Mouse (Mus musculus) E14TG2a.4 (cell line): ENCODE results near the gene Pde4c.
A peak's percentile ranks its signal among the peaks of the same experiment; 100 is the strongest.

Source experiments
- H3K27me3 ChIP-seq: 2 replicates; pipeline ENCODE4 v1.6.1; 2014; ENCODE audit warnings: low read length, control low read depth; ENCODE audit not compliant: insufficient read depth
- H3K36me3 ChIP-seq: 2 replicates; pipeline ENCODE4 v1.6.1; 2014; ENCODE audit warnings: low read length, control low read depth; ENCODE audit not compliant: insufficient read depth
- H3K4me1 ChIP-seq: replicated peaks from 2 replicates; pipeline ENCODE4 v1.6.1; 2014; ENCODE audit warnings: low read depth, low read length, control low read depth
- H3K4me3 ChIP-seq: replicated peaks from 2 replicates; pipeline ENCODE4 v1.5.1; 2014; ENCODE audit warnings: mild to moderate bottlenecking, low read length
- H3K9me3 ChIP-seq: 2 replicates; pipeline ENCODE4 v1.6.1; 2014; ENCODE audit warnings: low read length, control low read depth
- CTCF ChIP-seq: conservative IDR thresholded peaks from 2 replicates; pipeline ENCODE4 v1.5.1; 2014; ENCODE audit warnings: low read length
- NANOG ChIP-seq: IDR thresholded peaks from 2 replicates; pipeline ENCODE4 v1.6.1; 2014; ENCODE audit warnings: borderline replicate concordance, low read length, mixed read lengths
- POU5F1 ChIP-seq: IDR thresholded peaks from 2 replicates; pipeline ENCODE4 v1.6.1; 2014; ENCODE audit warnings: low read length, borderline replicate concordance

Pde4c gene

DNA sequence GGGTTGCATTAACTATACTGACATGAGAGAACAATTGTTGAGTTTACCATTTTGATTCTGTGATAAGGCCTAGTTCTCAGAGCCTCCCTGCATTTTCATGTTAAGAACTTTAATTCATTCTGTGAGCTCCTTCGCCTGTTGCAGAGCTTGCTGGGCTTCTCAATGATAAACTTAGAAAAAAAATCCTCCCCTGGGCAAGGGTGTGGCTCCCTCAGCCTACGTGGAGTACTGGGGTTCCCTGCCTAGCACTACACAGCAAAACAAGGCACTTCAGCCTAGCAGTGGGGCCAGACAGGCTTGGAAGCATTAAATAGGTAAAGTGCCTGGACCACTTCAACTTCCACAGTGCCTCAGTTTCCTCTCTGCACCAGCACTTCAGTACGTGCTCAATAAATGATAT is 42.1 kb upstream of the Pde4c start:
- Histone ChIP-seq H3K9me3 (no peaks in the 10 kb centered on the region), H3K27me3 (no peaks in the 10 kb centered on the region), H3K4me1 (peaks cover 84% of the 10 kb centered on the region), H3K4me3 (no peak overlapping the region), H3K36me3 (peaks cover 45% of the 10 kb centered on the region)
- TF ChIP-seq CTCF = no peak
- no peak for TF ChIP-seq NANOG
- TF ChIP-seq POU5F1 = no peak

DNA sequence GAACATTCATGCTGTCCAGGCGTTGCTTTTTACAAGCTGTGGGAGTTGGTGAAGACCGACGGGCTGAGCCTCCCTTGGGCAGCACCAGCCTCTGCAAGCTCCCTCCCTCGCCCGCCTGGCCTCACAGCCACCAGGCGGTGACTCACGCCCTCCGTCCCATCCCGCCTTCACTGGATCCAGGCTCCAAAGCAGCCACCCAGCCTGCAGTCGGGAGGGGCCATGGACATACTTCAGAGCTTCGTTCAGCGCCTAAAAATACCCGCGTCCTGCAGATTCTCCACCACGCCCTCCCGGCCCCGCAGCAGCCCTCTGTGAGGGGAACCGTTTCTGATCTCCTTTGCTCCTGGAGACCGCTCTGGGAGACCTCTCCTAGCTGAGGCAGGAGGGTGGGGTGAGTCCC is 41.3 kb upstream of the Pde4c start:
- Histone ChIP-seq H3K27me3 (no peaks in the 10 kb centered on the region), H3K36me3 (peaks cover 41% of the 10 kb centered on the region), H3K4me1 (peaks cover 82% of the 10 kb centered on the region), H3K9me3 (no peaks in the 10 kb centered on the region), H3K4me3 (peak overlapping the region; percentile 37; the same call in 1 of the 2 replicates)
- TF ChIP-seq POU5F1 (no peak), NANOG (no peak), CTCF (no peak)

DNA sequence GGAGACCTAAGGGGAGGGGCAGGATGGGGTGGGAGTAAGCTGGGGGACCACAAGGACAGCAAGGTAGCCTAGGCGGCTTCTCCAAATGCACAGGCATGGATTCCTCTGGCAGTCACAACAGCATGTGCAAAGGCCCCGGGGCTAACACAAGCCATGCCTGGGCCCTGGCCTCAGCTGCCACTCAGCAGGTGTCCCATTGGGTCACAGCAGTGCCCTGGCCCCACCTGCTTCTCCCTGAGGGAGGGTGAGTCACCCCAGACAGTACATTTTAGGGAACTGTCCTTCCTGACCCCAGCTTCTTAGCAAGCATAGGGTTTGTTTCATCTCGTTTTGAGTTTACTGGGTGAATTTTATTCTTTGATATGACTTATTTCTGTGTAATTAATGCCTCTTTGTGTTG is 40.8 kb upstream of the Pde4c start:
- H3K4me1 ChIP-seq = peaks cover 80% of the 10 kb centered on the region
- no peak for TF ChIP-seq POU5F1
- no peak for TF ChIP-seq CTCF
- no peak for TF ChIP-seq NANOG
- no peaks in the 10 kb centered on the region for H3K9me3 ChIP-seq
- H3K4me3 ChIP-seq = peak overlapping the region; percentile 37; the same call in 1 of the 2 replicates
- H3K27me3 ChIP-seq = no peaks in the 10 kb centered on the region
- H3K36me3 ChIP-seq = peaks cover 39% of the 10 kb centered on the region

DNA sequence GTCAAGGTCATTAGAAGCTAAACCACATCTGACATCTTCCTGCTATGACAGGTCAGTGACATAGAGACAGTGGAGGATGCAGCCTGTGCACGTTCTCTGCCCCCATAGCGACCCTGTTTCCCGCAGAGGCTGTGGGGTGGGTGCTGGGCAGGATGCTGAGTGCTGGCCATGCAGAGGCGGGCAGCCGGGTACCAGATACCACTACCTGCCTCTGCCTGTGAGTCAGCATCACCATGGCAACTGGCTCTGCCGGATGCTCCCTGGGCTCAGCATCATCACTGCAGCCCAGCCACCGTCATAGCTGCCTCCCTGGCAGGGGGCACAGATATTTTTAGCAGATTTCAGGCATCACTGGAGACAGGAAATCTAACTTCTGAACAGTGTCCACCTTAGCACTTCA is 39.2 kb upstream of the Pde4c start:
- H3K9me3 ChIP-seq = no peaks in the 10 kb centered on the region
- H3K4me3 ChIP-seq = no peak overlapping the region
- H3K4me1 ChIP-seq = peaks cover 73% of the 10 kb centered on the region
- no peaks in the 10 kb centered on the region for H3K27me3 ChIP-seq
- no peak for TF ChIP-seq CTCF
- peaks cover 35% of the 10 kb centered on the region for H3K36me3 ChIP-seq

DNA sequence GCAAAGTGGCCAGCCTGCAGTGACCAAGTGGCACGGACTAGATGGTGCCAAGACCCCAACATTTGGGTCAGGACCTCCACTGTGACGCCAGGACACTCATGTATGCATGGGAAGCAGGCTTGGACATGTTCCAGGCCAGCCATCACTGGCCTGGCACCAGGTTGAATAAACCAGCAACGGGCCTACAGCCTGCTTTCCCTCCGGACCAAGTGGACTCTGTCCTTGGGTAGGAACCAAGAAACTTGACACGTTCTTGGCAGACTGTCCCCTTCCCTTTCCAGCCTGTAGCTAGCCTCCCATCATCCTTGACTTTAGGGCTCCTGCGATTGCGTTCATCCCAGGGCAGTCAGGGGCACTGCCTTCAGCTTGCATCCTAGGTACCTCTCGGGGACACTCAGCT is 35.9 kb upstream of the Pde4c start:
- no peak overlapping the region for H3K4me3 ChIP-seq
- peaks cover 68% of the 10 kb centered on the region for H3K4me1 ChIP-seq
- H3K9me3 ChIP-seq = no peaks in the 10 kb centered on the region
- peaks cover 27% of the 10 kb centered on the region for H3K36me3 ChIP-seq
- no peaks in the 10 kb centered on the region for H3K27me3 ChIP-seq
- TF ChIP-seq POU5F1 = no peak
- TF ChIP-seq CTCF = no peak
- TF ChIP-seq NANOG = no peak

DNA sequence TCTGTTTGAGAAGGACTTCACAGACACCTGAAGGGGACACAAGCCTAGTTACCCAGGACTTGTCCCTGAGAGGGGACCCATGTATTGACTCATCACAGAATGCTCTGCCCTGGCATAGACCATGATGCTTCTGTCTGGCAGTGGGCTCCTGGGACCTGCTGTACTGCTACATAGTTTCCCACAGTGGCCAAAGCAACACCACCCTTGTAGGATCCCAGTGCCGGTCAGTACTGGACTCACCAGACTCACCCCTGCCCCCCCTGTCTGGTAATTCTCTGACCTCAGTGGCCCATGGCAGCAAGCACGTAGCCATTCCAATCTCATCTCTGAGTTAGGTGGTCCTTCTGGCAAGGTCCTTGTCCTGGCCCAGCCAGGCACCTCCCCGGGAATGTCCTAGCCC is 35.4 kb upstream of the Pde4c start:
- Histone ChIP-seq H3K27me3 (no peaks in the 10 kb centered on the region), H3K4me3 (no peak overlapping the region), H3K9me3 (no peaks in the 10 kb centered on the region), H3K36me3 (peaks cover 27% of the 10 kb centered on the region), H3K4me1 (peaks cover 69% of the 10 kb centered on the region)
- TF ChIP-seq POU5F1 (no peak), CTCF (no peak), NANOG (no peak)

DNA sequence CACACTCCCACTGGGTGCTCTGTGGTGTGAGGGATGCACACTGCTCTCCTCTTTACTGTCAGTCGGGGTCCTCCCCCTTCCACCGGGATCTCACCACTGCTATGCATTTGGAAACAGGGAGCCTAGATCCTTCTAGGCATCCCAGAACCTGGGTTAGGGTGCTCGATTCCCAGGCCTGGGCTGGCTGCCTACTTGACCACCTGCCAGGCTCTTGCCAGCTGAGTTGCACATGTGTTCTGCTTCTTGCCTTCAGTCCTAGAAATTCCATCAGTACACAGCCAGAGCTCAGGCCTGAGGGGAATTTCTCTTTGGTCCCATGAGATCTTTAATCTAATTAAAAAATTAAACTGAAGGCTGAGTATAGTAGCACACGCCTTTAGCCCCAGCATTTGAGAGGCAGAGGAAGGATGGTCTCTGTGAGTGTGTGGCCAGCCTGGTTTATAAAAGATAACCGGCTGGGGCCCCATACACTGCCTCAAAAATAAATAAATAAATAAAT is 33.6 kb upstream of the Pde4c start:
- TF ChIP-seq CTCF = no peak
- TF ChIP-seq NANOG = no peak
- no peak for TF ChIP-seq POU5F1
- no peak overlapping the region for H3K4me3 ChIP-seq
- H3K4me1 ChIP-seq = peaks cover 71% of the 10 kb centered on the region
- no peaks in the 10 kb centered on the region for H3K9me3 ChIP-seq
- no peaks in the 10 kb centered on the region for H3K27me3 ChIP-seq
- peaks cover 27% of the 10 kb centered on the region for H3K36me3 ChIP-seq

DNA sequence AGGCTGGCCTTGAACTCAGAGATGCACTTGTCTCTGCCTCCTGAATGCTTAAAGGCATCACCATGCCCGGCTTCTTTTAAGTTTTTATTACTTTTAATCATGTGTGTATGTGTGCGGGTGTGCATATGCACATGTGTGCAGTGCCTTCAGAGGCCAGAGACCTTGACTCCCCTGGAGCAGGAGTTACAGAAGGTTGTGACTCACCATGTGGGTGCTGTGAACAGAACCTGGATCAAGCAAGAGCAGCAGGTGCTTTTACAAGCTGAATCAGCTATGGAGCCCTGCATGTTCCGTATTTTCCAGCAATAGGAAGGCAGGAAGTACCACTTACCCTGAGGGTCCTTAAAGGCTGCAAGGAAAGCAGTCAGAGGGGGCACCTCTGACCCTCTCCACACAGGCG is 32.3 kb upstream of the Pde4c start:
- no peak for TF ChIP-seq CTCF
- TF ChIP-seq NANOG = no peak
- TF ChIP-seq POU5F1 = no peak

DNA sequence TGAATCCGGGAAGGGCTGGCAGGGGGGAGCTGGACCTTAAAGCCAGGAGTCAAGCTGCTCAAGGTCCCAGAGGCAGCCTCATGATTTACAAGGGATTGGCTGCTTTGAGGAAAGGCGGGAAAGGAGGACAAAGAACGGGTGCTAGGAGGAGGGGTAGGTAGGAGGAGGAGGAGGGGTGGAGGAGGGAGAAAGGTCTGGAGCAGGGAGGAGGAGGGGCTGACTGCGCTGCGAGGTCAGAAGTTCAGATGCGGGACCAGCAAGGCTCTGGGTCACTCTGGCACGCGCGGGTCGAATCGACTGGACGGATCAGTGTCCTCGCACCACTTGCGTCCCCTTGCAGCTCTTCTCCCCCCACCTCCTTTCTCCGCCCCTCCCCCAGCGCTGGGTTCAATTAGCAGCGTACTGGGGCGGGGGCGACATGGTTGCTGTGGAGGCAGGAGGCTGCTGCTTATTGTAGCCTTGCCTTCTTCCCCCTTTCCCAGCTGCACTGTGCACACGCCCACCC is 31.7 kb upstream of the Pde4c start:
- TF ChIP-seq NANOG = no peak
- TF ChIP-seq CTCF = no peak
- TF ChIP-seq POU5F1 = no peak
- peak overlapping the region; percentile 79 for H3K4me3 ChIP-seq
- H3K9me3 ChIP-seq = no peaks in the 10 kb centered on the region
- peaks cover 74% of the 10 kb centered on the region for H3K4me1 ChIP-seq
- no peaks in the 10 kb centered on the region for H3K27me3 ChIP-seq
- peaks cover 21% of the 10 kb centered on the region for H3K36me3 ChIP-seq

More for the DNA sequence above, 32.3 kb upstream of the Pde4c start:
- peak overlapping the region; percentile 79 for H3K4me3 ChIP-seq
- no peaks in the 10 kb centered on the region for H3K9me3 ChIP-seq
- peaks cover 26% of the 10 kb centered on the region for H3K36me3 ChIP-seq
- H3K4me1 ChIP-seq = peaks cover 77% of the 10 kb centered on the region
- H3K27me3 ChIP-seq = no peaks in the 10 kb centered on the region
